Mouse (Mus musculus) heart, embryonic 10.5 days (tissue): ENCODE data around the gene Hps6. TPM values are rescaled to one million over a fixed set of nuclear protein-coding genes. Genes with fewer than 3 reads are reported as not detected.
"Not testable (repeated sequence)": the region's sequence is repeated elsewhere in the genome, so short reads cannot be mapped to it uniquely, and the experiment has no call there.

ENCODE experiments used
- DNase-seq: peaks from one replicate; pipeline ENCODE4 v3.0.0-alpha.2; 2017; ENCODE audit warnings: low spot score
- H3K27ac ChIP-seq: fragments of 300-500 bp; sonication (generic); 2 replicates; pipeline ENCODE4 v1.5.1; 2016; ENCODE audit warnings: mild to moderate bottlenecking
- H3K27me3 ChIP-seq: fragments of 300-500 bp; sonication (generic); 2 replicates; pipeline ENCODE4 v1.6.1; 2016; ENCODE audit warnings: mild to moderate bottlenecking; ENCODE audit not compliant: poor library complexity, insufficient read depth, severe bottlenecking
- H3K36me3 ChIP-seq: fragments of 300-500 bp; sonication (generic); 2 replicates; pipeline ENCODE4 v1.6.1; 2016; ENCODE audit warnings: mild to moderate bottlenecking, moderate library complexity
- H3K4me1 ChIP-seq: fragments of 300-500 bp; sonication (generic); 2 replicates; pipeline ENCODE4 v1.6.1; 2016; ENCODE audit warnings: mild to moderate bottlenecking
- H3K4me3 ChIP-seq: fragments of 300-500 bp; sonication (generic); 2 replicates; pipeline ENCODE4 v1.5.1; 2016; ENCODE audit warnings: mild to moderate bottlenecking, moderate library complexity
- H3K9me3 ChIP-seq: fragments of 300-500 bp; sonication (generic); 2 replicates; pipeline ENCODE4 v1.6.1; 2016; ENCODE audit warnings: mild to moderate bottlenecking, moderate library complexity
- WGBS: fragments of 180-500 bp; shearing (Covaris S2); methylation state at CpG from one replicate; pipeline ENCODE4 v1.1.7; 2016; 5-methylcytosine and 5-hydroxymethylcytosine counted together
- polyA plus RNA-seq: library from polyadenylated mRNA; unstranded; fragments of >200 nt; fragmentation: Nextera tagmentation; extraction: Ambion mirVana; gene quantifications from 2 replicates; pipeline ENCODE4 v1.2.1, GENCODE M21; 2016

Hps6 gene
- 7.1 and 7.4 TPM in 2 replicates for polyA plus RNA-seq

DNA sequence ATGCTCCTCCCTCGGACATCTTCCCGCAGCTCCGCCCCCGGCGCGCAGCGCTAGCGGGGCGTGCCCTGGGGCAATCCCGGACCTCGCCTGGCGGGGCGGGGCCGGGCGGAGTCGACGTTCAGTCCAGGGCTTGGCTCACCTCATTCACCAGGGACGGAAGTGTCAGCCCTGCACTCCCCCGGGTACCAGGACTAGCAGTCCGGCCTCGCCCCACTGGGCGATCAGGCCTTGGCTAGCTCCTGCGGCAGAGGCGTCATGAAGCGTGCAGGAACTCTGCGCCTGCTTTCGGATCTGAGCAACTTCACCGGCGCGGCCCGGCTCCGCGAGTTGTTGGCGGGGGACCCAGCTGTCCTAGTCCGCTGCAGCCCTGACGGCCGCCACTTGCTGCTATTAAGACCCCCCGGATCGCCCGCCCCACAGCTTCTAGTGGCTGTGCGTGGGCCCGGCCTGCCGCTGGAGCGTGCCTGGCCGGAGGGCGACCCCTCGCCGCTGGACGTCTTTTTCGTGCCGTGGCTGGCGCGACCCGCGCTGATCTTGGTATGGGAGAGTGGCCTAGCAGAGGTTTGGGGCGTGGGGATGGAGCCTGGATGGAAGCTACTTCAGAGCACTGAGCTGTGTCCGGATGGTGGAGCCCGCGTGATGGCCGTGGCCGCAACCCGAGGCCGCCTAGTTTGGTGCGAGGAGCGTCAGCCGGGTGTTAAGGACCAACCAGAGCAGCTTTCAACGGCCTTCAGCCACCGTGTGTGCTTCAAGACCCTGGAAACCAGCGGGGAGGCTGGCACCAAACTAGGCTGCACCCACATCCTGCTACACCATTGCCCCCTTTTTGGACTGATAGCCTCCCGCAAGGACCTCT is at the start of gene Hps6:
Gene Hps6 (plus strand): TSS at position 138 of the 856 bp plus-strand sequence.
- peak; percentile 94 for DNase-seq
- WGBS, result under 1% methylated on average over 70 of the region's 70 CpGs
- H3K27ac ChIP-seq, result peak within 1 kb of the TSS; percentile 89

DNA sequence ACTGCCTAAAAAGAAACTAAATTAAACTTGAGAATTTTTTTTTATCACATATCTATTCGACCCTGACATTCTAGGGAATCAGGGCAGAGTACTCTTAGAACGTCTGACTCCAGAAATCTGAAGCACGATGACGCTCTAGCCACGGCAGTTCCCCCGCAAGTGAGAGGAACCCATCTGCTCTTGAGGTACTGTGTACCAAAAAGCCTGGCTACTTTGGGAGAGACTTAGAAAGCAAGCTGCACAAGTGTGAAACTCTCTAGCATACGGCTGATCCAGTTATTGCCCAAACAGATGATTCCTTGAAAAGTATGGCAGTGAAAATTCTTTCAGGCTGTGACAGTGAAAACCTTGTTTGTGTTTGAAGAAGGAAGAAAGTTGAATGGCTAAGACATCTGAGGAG is 46.6 kb upstream of the Hps6 start:
- 88% methylated on average over 7 of the region's 7 CpGs for WGBS
- peaks cover 40% of the 10 kb centered on the region for H3K36me3 ChIP-seq

More for the DNA sequence above, at the start of gene Hps6:
- Histone ChIP-seq H3K36me3 (peaks cover 19% of the 10 kb centered on the region), H3K27me3 (peaks cover 6% of the 10 kb centered on the region), H3K4me3 (peak within 1 kb of the TSS; percentile 89), H3K4me1 (peaks cover 28% of the 10 kb centered on the region), H3K9me3 (no peaks in the 10 kb centered on the region)

DNA sequence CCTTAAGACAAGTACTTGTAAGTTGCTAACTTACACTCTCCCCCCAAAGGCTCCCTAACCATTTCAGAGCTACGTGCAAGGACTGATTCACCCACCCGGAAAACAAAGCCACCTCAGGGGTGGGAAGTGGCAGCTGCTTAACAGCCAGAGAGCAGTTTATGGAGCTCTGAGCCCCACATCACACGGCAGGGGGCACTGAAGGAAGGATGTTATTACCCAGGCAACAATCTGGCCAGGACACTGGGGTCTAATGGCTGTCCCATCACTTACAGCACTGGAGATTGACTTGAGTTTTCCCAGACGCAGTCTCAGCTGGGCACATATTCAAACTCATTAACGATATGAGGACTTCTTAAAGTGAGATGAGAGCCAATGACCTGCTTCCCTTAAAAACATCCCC is 42.5 kb upstream of the Hps6 start:
- 47% methylated on average over 5 of the region's 5 CpGs for WGBS
- no peak overlapping the region for H3K27ac ChIP-seq
- H3K4me3 ChIP-seq, result no peak overlapping the region
- no peaks in the 10 kb centered on the region for H3K27me3 ChIP-seq
- H3K4me1 ChIP-seq, result no peaks in the 10 kb centered on the region
- peaks cover 50% of the 10 kb centered on the region for H3K36me3 ChIP-seq
- no peaks in the 10 kb centered on the region for H3K9me3 ChIP-seq
- no peak for DNase-seq

More for the DNA sequence above, 46.6 kb upstream of the Hps6 start:
- no peaks in the 10 kb centered on the region for H3K9me3 ChIP-seq
- no peaks in the 10 kb centered on the region for H3K4me1 ChIP-seq
- H3K27ac ChIP-seq, result no peak overlapping the region
- no peaks in the 10 kb centered on the region for H3K27me3 ChIP-seq
- no peak for DNase-seq
- no peak overlapping the region for H3K4me3 ChIP-seq

DNA sequence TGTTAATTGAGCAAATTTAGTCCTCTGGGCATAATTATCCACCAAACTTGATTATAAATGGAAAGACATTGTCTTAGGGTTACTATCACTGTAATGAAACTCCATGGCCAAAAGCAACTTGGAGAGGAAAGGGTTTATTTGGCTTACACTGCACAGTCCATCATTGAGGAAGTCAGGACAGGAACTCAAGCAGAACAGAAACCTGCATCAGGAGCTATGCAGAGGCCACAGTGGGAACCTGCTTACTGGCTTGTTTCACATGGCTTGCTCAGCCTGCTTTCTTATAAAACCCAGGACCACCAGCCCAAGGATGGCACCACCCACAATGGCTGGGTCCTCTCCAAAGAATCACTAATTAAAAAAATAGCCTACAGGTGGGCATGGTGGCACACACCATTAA is 18.9 kb upstream of the Hps6 start:
- Histone ChIP-seq H3K36me3 (peaks cover 17% of the 10 kb centered on the region; the same call in 1 of the 2 replicates), H3K9me3 (no peaks in the 10 kb centered on the region), H3K27ac (no peak overlapping the region), H3K4me1 (no peaks in the 10 kb centered on the region), H3K27me3 (no peaks in the 10 kb centered on the region), H3K4me3 (no peak overlapping the region)
- DNase-seq, result no peak

DNA sequence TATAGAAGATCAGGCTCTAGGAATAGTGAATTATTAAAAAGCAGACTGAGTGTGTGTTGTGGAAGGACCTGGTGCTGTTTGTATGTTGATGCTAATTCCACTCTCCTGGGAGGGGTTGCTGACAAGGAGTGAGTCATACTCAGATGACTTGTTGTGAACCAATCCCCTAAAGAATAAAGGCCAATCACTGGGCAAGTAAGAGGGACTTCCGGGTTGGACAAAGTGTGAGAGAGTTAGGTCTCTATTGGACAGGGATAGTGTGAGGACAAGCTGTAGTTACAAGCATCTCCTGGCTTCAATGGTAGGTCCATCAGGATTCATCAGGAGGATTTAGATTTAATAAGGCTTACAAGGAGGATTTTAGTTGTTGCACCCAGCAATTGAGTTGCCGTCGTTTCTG is 15.1 kb upstream of the Hps6 start:
- 87% methylated on average over 3 of the region's 3 CpGs for WGBS
- H3K9me3 ChIP-seq, result no peaks in the 10 kb centered on the region
- no peak for DNase-seq

DNA sequence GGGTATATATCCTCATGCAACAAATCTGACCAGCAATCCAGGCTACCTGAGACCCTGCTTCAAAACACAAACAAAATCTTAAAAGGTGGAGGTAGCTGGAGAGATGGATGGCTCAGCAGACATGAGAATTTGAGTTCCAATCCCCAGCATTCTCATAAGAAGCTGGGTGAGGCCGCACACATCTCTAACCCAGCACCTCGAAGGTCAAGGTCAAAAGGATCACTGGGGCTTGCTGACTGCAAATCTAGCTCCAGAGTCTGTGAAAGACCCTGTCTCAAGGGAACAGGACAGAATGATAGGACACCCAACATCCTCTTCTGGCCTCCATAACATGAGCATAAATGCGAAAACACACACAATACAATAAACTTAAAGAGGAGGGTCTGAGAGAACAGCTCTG is 12.1 kb upstream of the Hps6 start:
- H3K36me3 ChIP-seq, result peaks cover 26% of the 10 kb centered on the region
- H3K4me1 ChIP-seq, result peaks cover 4% of the 10 kb centered on the region; the same call in 1 of the 2 replicates
- no peak overlapping the region for H3K4me3 ChIP-seq
- 91% methylated on average over 3 of the region's 3 CpGs for WGBS
- no peaks in the 10 kb centered on the region for H3K27me3 ChIP-seq
- no peak for DNase-seq
- no peaks in the 10 kb centered on the region for H3K9me3 ChIP-seq
- no peak overlapping the region; the same call in 1 of the 2 replicates for H3K27ac ChIP-seq

More for the DNA sequence above, 15.1 kb upstream of the Hps6 start:
- Histone ChIP-seq H3K4me1 (peaks cover 4% of the 10 kb centered on the region; the same call in 1 of the 2 replicates), H3K36me3 (peaks cover 9% of the 10 kb centered on the region; the same call in 1 of the 2 replicates), H3K27ac (no peak overlapping the region), H3K27me3 (no peaks in the 10 kb centered on the region), H3K4me3 (no peak overlapping the region)

DNA sequence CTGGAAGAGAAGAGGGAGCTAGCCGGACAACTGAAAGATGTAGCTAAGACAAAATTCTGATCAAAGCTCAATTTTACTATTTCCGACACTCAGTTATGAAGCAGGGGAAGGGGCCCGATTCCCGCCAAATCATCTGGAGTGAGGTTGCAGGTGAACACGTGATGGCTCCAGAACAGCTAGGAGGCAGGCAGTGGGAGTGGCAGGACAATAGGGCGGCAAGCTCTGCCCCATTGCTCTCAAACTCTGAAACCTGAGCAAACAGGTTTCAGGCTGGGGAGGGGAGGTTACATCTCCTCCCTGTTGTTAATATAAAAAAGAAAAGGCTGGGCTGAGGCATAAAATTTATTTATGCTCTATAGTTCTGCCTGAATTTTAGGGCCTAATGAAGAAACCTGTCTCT is 9.9 kb upstream of the Hps6 start:
- H3K4me3 ChIP-seq, DNase-seq, H3K9me3 ChIP-seq, H3K27me3 ChIP-seq, H3K27ac ChIP-seq: not testable (repeated sequence)
- H3K36me3 ChIP-seq, result peaks cover 19% of the 10 kb centered on the region
- 88% methylated on average over 6 of the region's 6 CpGs for WGBS
- H3K4me1 ChIP-seq, result peaks cover 12% of the 10 kb centered on the region; the same call in 1 of the 2 replicates

DNA sequence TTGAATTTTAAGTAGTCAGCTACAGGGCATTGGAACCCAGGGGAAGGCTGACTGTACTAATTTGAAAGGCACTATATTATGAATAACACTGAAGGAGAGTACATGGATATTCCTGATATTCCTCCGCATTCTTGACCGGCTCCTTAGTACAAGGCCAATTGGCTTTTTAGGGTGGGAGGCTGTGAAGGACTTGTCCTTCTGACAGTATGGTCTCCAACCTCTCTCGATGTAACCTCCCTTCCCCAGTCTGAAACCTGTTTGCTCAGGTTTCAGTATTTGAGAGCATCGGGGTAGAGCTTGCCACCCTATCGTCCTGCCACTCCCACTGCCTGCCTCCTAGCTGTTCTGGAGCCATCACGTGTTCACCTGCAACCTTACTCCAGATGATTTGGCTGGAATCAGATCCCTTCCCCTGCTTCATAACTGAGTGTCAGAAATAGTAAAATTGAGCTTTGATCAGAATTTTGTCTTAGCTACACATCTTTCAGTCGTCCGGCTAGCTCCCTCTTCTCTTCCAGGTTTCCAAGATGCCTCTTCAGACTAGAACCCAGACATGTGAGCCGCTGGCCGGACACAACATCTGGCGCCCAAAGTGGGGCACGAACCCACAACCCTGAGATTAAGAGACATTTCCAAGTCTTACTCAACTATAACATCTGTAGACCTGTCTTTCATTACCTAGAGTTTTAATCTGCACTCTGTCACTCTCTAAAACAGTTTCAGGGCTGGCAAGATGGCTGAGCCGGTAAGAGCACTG is 9.1 kb upstream of the Hps6 start:
- 92% methylated on average over 13 of the region's 13 CpGs for WGBS
- H3K4me3 ChIP-seq, result no peak overlapping the region
- no peak for DNase-seq
- peaks cover 17% of the 10 kb centered on the region for H3K36me3 ChIP-seq
- no peaks in the 10 kb centered on the region for H3K27me3 ChIP-seq
- H3K27ac ChIP-seq, result no peak overlapping the region
- H3K4me1 ChIP-seq, result peaks cover 12% of the 10 kb centered on the region; the same call in 1 of the 2 replicates
- H3K9me3 ChIP-seq, result no peaks in the 10 kb centered on the region

DNA sequence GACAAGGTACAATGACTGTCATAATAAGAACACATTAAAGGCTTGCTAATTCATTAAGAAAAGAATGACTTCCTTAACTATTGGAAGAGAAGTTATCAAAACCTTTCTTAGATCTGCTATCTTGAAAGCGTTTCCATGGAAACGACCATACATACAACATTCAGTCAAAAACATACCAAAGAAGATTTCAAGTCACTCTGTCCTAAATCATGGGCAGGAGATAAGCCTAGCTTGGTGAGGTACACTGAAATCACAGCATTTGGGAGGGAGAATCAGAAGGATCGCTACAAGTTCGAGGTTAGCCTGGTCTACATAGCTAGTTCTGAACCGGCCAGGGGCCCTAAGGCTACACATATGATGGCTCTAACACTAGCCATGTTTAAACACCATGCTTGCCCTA is 5.9 kb upstream of the Hps6 start:
- no peak for DNase-seq

DNA sequence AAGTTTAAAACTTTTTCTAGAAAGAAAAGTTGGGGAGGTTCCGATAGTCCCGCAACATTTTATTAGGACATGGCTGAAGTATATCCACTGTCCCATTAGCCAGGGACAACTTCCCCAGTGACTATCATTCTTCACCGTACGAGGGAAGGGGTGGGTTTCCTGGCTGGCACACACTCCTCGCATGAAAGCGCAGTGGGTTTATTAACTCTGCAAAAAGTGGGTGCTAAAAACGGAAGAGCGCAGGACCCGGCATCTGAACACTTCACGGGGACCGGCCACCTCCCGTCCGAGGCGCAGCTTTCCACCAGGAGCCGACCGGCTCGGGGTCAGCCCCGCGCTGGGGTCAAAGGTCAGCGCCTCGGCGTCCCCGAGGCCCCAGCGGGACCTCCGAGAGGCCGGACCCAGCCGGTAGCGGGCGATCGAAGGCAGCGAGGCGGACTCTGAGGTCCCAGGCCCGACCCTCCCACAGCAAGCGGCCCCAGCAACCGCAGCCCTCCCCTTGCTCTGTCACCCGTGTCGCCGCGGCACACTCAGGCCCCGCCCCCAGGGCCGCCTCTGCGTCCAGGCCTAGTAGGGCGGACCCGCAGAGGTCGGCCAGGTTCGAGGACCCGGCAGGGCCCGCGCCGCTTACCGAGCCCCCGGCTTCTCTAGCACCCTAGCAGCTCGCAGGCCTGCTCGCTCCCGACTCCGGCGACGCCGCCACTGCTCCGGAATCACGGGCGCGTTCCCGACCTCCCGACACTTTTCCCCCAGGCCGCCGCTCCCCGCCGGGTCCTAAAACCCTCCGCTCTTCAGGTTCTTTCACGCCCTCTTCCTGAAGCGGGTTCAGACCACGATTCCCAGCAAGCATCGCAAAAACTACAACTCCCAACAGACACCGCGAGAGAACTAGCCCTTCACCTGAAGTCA is 5.3 kb upstream of the Hps6 start, which contains the start of gene Armh3:
Gene Armh3 (minus strand): TSS at position 704 of the 909 bp plus-strand sequence.
- DNase-seq, result peak; percentile 97
- peaks cover 17% of the 10 kb centered on the region for H3K36me3 ChIP-seq
- H3K4me1 ChIP-seq, result peaks cover 8% of the 10 kb centered on the region; the same call in 1 of the 2 replicates
- no peaks in the 10 kb centered on the region for H3K9me3 ChIP-seq
- peak within 1 kb of the TSS; percentile 79 for H3K4me3 ChIP-seq
- no peaks in the 10 kb centered on the region for H3K27me3 ChIP-seq
- WGBS, result 1% methylated on average over 76 of the region's 76 CpGs
- H3K27ac ChIP-seq, result peak within 1 kb of the TSS; percentile 99

More for the DNA sequence above, 5.9 kb upstream of the Hps6 start:
- H3K4me3 ChIP-seq, result peak overlapping the region; percentile 79
- no peaks in the 10 kb centered on the region for H3K9me3 ChIP-seq
- peaks cover 17% of the 10 kb centered on the region for H3K36me3 ChIP-seq
- 64% methylated on average over 5 of the region's 5 CpGs for WGBS
- no peaks in the 10 kb centered on the region for H3K27me3 ChIP-seq
- peaks cover 8% of the 10 kb centered on the region; the same call in 1 of the 2 replicates for H3K4me1 ChIP-seq
- H3K27ac ChIP-seq, result peak overlapping the region; percentile 99

DNA sequence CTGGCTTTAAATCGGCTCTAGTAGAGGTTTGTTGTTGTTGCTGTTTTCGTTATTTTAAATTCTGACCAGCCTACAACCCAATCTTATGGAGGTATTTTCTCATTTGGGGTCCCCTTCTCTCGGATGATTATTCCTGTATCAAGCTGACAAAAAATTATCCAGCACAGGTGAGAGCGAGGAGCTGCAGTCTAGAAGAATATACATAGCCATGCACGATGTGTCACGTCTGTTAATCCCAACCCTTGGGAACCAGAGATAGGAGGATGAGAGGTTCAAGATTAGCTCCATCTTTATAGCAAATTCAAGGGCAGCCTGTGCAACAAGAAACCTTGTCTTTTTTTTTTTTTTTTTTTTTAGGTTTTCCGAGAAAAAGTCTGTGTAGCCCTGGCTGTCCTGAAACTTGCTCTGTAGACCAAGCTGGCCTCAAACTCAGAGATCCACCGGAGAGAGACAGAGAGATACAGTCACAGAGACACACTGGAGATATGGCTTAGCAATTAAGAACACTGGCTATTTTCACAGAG is 4.6 kb upstream of the Hps6 start:
- Histone ChIP-seq H3K9me3 (no peaks in the 10 kb centered on the region), H3K27me3 (no peaks in the 10 kb centered on the region), H3K36me3 (peaks cover 17% of the 10 kb centered on the region), H3K27ac (peak overlapping the region; percentile 99), H3K4me3 (peak overlapping the region; percentile 79), H3K4me1 (peaks cover 16% of the 10 kb centered on the region)
- WGBS, result 13% methylated on average over 8 of the region's 8 CpGs
- no peak for DNase-seq

DNA sequence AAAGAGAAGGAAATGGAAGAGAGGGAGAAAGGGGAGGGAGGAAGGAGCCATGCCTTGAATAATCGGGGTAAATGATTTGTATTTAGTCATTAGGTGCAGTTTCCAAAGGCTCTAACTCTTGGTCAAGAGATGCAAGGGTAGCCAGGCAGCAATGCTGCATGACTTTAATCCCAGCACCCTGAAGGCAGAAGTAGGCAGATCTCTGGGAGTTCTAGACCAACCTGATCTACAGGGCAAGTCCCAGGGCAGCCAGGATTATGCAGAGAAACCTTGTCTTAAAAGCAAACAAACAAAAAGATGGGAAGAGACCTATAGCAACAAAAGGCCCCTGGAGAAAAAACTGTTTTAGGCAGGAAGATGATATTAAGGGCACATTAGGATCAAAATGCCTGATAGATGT is 3.9 kb upstream of the Hps6 start:
- Histone ChIP-seq H3K27me3 (no peaks in the 10 kb centered on the region), H3K4me1 (peaks cover 22% of the 10 kb centered on the region), H3K27ac (no peak overlapping the region), H3K4me3 (no peak overlapping the region), H3K36me3 (peaks cover 12% of the 10 kb centered on the region), H3K9me3 (no peaks in the 10 kb centered on the region)
- no peak for DNase-seq
- WGBS, result 70% methylated on average over 1 of the region's 1 CpGs
